ENCODE assay signal across 24 mouse cellular contexts in genomic region chr19:47907596-47907995, GRCm38 (mm10). TPM values are rescaled to one million over a fixed set of nuclear protein-coding genes. Genes with fewer than 3 reads are reported as not detected.
A peak's percentile ranks its signal among the peaks of the same experiment; 100 is the strongest.
DNase-seq lines count a peak whose midpoint lies in the region; ATAC-seq and TF ChIP-seq lines count a peak whose summit lies in the region.
"Had no signal": no experiment of that assay in that cellular context is flagged by ENCODE, and none has a peak within 500 bp of the region (broad histone marks: within the 10 kb centered on the region; RNA-seq: fewer than 3 reads in every experiment).

No protein-coding gene starts in this region.

- TF ChIP-seq EP300 in liver, postnatal 0 days (IDR thresholded peaks at IDR 0.05; ENCODE audit: low read depth), result peak; percentile 43; the same call in 1 of the 2 replicates

- 91% methylated on average over 9 of the region's 9 CpGs for WGBS in hindbrain, embryonic 10.5 days
- 95% methylated on average over 9 of the region's 9 CpGs for WGBS in hindbrain, embryonic 13.5 days
- 84% methylated on average over 9 of the region's 9 CpGs for WGBS in liver, postnatal 0 days (ENCODE audit: insufficient replicate concordance)
- WGBS in kidney, embryonic 16.5 days, result 84% methylated on average over 9 of the region's 9 CpGs

- peaks cover 28% of the 10 kb centered on the region for H3K36me3 ChIP-seq in hindbrain, embryonic 10.5 days
- no peaks in the 10 kb centered on the region for H3K36me3 ChIP-seq in hindbrain, embryonic 13.5 days
- peaks cover 4% of the 10 kb centered on the region; the same call in 1 of the 2 replicates for H3K36me3 ChIP-seq in liver, postnatal 0 days (replicated peaks; ENCODE audit: insufficient read depth, low read length)
- H3K36me3 ChIP-seq in kidney, embryonic 16.5 days (ENCODE audit: insufficient read depth, low read length), result no peaks in the 10 kb centered on the region
- H3K36me3 ChIP-seq: embryonic facial prominence, embryonic 15.5 days; forebrain, embryonic 15.5 days; lung, embryonic 15.5 days; neural tube, embryonic 15.5 days had no signal

- TF ChIP-seq CTCF in liver, postnatal 0 days (IDR thresholded peaks at IDR 0.05; ENCODE audit: low read depth), result no peak

- no peak overlapping the region for H3K9ac ChIP-seq in hindbrain, embryonic 13.5 days
- no peak overlapping the region for H3K9ac ChIP-seq in liver, postnatal 0 days (replicated peaks)
- H3K9ac ChIP-seq in kidney, embryonic 16.5 days (replicated peaks; ENCODE audit: low read length), result no peak overlapping the region
- H3K9ac ChIP-seq: embryonic facial prominence, embryonic 15.5 days; forebrain, embryonic 15.5 days; lung, embryonic 15.5 days; neural tube, embryonic 15.5 days had no signal

- no peaks in the 10 kb centered on the region for H3K27me3 ChIP-seq in hindbrain, embryonic 10.5 days (ENCODE audit: insufficient read depth, poor library complexity, severe bottlenecking)
- no peaks in the 10 kb centered on the region for H3K27me3 ChIP-seq in hindbrain, embryonic 13.5 days
- no peaks in the 10 kb centered on the region for H3K27me3 ChIP-seq in liver, postnatal 0 days (ENCODE audit: insufficient read depth, low read length)
- H3K27me3 ChIP-seq in kidney, embryonic 16.5 days (ENCODE audit: insufficient read depth, low read length), result no peaks in the 10 kb centered on the region
- H3K27me3 ChIP-seq: embryonic facial prominence, embryonic 15.5 days; forebrain, embryonic 15.5 days; liver, embryonic 13.5 days; lung, embryonic 15.5 days; neural tube, embryonic 15.5 days had no signal

- H3K4me2 ChIP-seq in hindbrain, embryonic 13.5 days, result no peak overlapping the region
- no peak overlapping the region for H3K4me2 ChIP-seq in liver, postnatal 0 days (ENCODE audit: low read depth, low read length)
- H3K4me2 ChIP-seq in kidney, embryonic 16.5 days (replicated peaks; ENCODE audit: low read depth, low read length), result no peak overlapping the region
- H3K4me2 ChIP-seq: embryonic facial prominence, embryonic 15.5 days; forebrain, embryonic 15.5 days; heart, embryonic 11.5 days; lung, embryonic 15.5 days; neural tube, embryonic 15.5 days had no signal

- ATAC-seq in hindbrain, embryonic 13.5 days (ENCODE audit: low FRiP score), result no peak
- ATAC-seq in liver, postnatal 0 days, result 0 out of 2 replicates have a peak, but pooled peaks have one; percentile 13
- ATAC-seq in kidney, embryonic 16.5 days (ENCODE audit: low FRiP score, low TSS enrichment), result 0 out of 2 replicates have a peak, but pooled peaks have one; percentile 11
- ATAC-seq: activated CD4-positive, CD25-positive, alpha-beta regulatory T cell, adult 4 months; forebrain, embryonic 15.5 days; hindbrain, postnatal 0 days; intestine, embryonic 16.5 days had no signal

- DNase-seq in hindbrain, embryonic 10.5 days (ENCODE audit: low spot score), result no peak
- no peak for DNase-seq in liver, postnatal 0 days
- DNase-seq in liver, result no peak
- peak; percentile 58 to 88 for DNase-seq in kidney, postnatal 25 days
- DNase-seq in cerebellum, postnatal 14 days, result no peak
- DNase-seq: cerebellum, adult 8-10 months; layer of hippocampus, postnatal 36 days; liver, embryonic 13.5 days; lung, postnatal 4 days; thymus, adult 18-20 months; thymus, postnatal 36 days had no signal

- H3K4me1 ChIP-seq in hindbrain, embryonic 10.5 days (replicated peaks), result peaks cover 57% of the 10 kb centered on the region
- H3K4me1 ChIP-seq in hindbrain, embryonic 13.5 days (replicated peaks), result peaks cover 50% of the 10 kb centered on the region
- H3K4me1 ChIP-seq in liver, postnatal 0 days (ENCODE audit: insufficient read depth), result peaks cover 18% of the 10 kb centered on the region
- peaks cover 44% of the 10 kb centered on the region for H3K4me1 ChIP-seq in kidney, embryonic 16.5 days (ENCODE audit: insufficient read depth, low read length)

- 0 out of 2 replicates have a peak overlapping the region, but pooled peaks have one; percentile 50 for H3K27ac ChIP-seq in hindbrain, embryonic 10.5 days
- no peak overlapping the region for H3K27ac ChIP-seq in hindbrain, embryonic 13.5 days
- no peak overlapping the region for H3K27ac ChIP-seq in liver, postnatal 0 days (ENCODE audit: low read depth)
- no peak overlapping the region for H3K27ac ChIP-seq in kidney, embryonic 16.5 days (ENCODE audit: low read length)
- H3K27ac ChIP-seq: forebrain, embryonic 15.5 days; hindbrain, postnatal 0 days; layer of hippocampus, adult 2 months; liver, embryonic 13.5 days; lung, embryonic 15.5 days; neural tube, embryonic 15.5 days had no signal

- no peaks in the 10 kb centered on the region for H3K9me3 ChIP-seq in hindbrain, embryonic 10.5 days
- H3K9me3 ChIP-seq in hindbrain, embryonic 13.5 days, result no peaks in the 10 kb centered on the region
- H3K9me3 ChIP-seq in liver, postnatal 0 days (ENCODE audit: low read length), result no peaks in the 10 kb centered on the region
- H3K9me3 ChIP-seq in kidney, embryonic 16.5 days (ENCODE audit: low read length), result no peaks in the 10 kb centered on the region
- H3K9me3 ChIP-seq: embryonic facial prominence, embryonic 15.5 days; forebrain, embryonic 15.5 days; liver, embryonic 13.5 days; lung, embryonic 15.5 days; neural tube, embryonic 15.5 days had no signal

- no peak overlapping the region for H3K4me3 ChIP-seq in hindbrain, embryonic 10.5 days
- H3K4me3 ChIP-seq in hindbrain, embryonic 13.5 days, result no peak overlapping the region
- H3K4me3 ChIP-seq in liver, postnatal 0 days (ENCODE audit: low read depth, low read length), result no peak overlapping the region
- H3K4me3 ChIP-seq in kidney, embryonic 16.5 days (ENCODE audit: low read length), result no peak overlapping the region
- H3K4me3 ChIP-seq: embryonic facial prominence, embryonic 15.5 days; forebrain, embryonic 15.5 days; layer of hippocampus, adult 2 months; liver, embryonic 13.5 days; lung, embryonic 15.5 days; neural tube, embryonic 15.5 days had no signal

RNA-seq across cellular contexts. Expression of gene Cfap43, which starts 11.5 kb away (rescaled TPM):
- 0.07 and 1.0 TPM in 2 replicates for polyA plus RNA-seq in hindbrain, embryonic 10.5 days (2016; fragmentation: Nextera tagmentation; extraction: Ambion mirVana)
- 1.6 and 2.2 TPM in 2 replicates for polyA plus RNA-seq in hindbrain, embryonic 13.5 days (2015; fragmentation: Nextera tagmentation; extraction: Ambion mirVana)
- 0.05 TPM in 1 of 2 replicates, not detected in the other for polyA plus RNA-seq in liver, postnatal 0 days (2015; fragmentation: Nextera tagmentation; extraction: Ambion mirVana)
- 0.04 and 0.05 TPM in 2 replicates for polyA plus RNA-seq in kidney, embryonic 16.5 days (2015; fragmentation: Nextera tagmentation; extraction: Ambion mirVana)
- polyA plus RNA-seq: heart, embryonic 11.5 days; small intestine, adult 2 months had no signal

RNA-seq across cellular contexts. Expression of gene Itprip, which starts 11.5 kb away (rescaled TPM):
- polyA plus RNA-seq in hindbrain, embryonic 10.5 days (2016; fragmentation: Nextera tagmentation; extraction: Ambion mirVana), result 20.7 and 21.9 TPM in 2 replicates
- 6.9 and 7.8 TPM in 2 replicates for polyA plus RNA-seq in hindbrain, embryonic 13.5 days (2015; fragmentation: Nextera tagmentation; extraction: Ambion mirVana)
- 2.4 and 2.8 TPM in 2 replicates for polyA plus RNA-seq in liver, postnatal 0 days (2015; fragmentation: Nextera tagmentation; extraction: Ambion mirVana)
- polyA plus RNA-seq in kidney, embryonic 16.5 days (2015; fragmentation: Nextera tagmentation; extraction: Ambion mirVana), result 20.5 and 21.0 TPM in 2 replicates

RNA-seq across cellular contexts. Expression of gene Cfap58, which starts 29.9 kb away (rescaled TPM):
- 0.41 TPM in 1 of 2 replicates, not detected in the other for polyA plus RNA-seq in hindbrain, embryonic 10.5 days (2016; fragmentation: Nextera tagmentation; extraction: Ambion mirVana)
- polyA plus RNA-seq in hindbrain, embryonic 13.5 days (2015; fragmentation: Nextera tagmentation; extraction: Ambion mirVana), result 0.78 and 1.3 TPM in 2 replicates
- not detected in 2 replicates for polyA plus RNA-seq in liver, postnatal 0 days (2015; fragmentation: Nextera tagmentation; extraction: Ambion mirVana)
- polyA plus RNA-seq in kidney, embryonic 16.5 days (2015; fragmentation: Nextera tagmentation; extraction: Ambion mirVana), result 0.06 TPM in 2 replicates
- polyA plus RNA-seq: C2C12; intestine, embryonic 16.5 days; liver, embryonic 13.5 days; small intestine, adult 2 months had no signal

RNA-seq across cellular contexts. Expression of gene Gsto2, which starts 42.3 kb away (rescaled TPM):
- 1.6 and 1.8 TPM in 2 replicates for polyA plus RNA-seq in hindbrain, embryonic 10.5 days (2016; fragmentation: Nextera tagmentation; extraction: Ambion mirVana)
- polyA plus RNA-seq in hindbrain, embryonic 13.5 days (2015; fragmentation: Nextera tagmentation; extraction: Ambion mirVana), result 1.1 and 1.8 TPM in 2 replicates
- 0.25 and 0.39 TPM in 2 replicates for polyA plus RNA-seq in liver, postnatal 0 days (2015; fragmentation: Nextera tagmentation; extraction: Ambion mirVana)
- polyA plus RNA-seq in kidney, embryonic 16.5 days (2015; fragmentation: Nextera tagmentation; extraction: Ambion mirVana), result 1.1 and 1.4 TPM in 2 replicates
- polyA plus RNA-seq: small intestine, adult 2 months had no signal

RNA-seq across cellular contexts. Expression of gene Gsto1, which starts 52.8 kb away (rescaled TPM):
- 109 and 115 TPM in 2 replicates for polyA plus RNA-seq in hindbrain, embryonic 10.5 days (2016; fragmentation: Nextera tagmentation; extraction: Ambion mirVana)
- polyA plus RNA-seq in hindbrain, embryonic 13.5 days (2015; fragmentation: Nextera tagmentation; extraction: Ambion mirVana), result 117 and 118 TPM in 2 replicates
- 151 and 198 TPM in 2 replicates for polyA plus RNA-seq in liver, postnatal 0 days (2015; fragmentation: Nextera tagmentation; extraction: Ambion mirVana)
- 130 and 134 TPM in 2 replicates for polyA plus RNA-seq in kidney, embryonic 16.5 days (2015; fragmentation: Nextera tagmentation; extraction: Ambion mirVana)

Comparison
In these comparisons a context has a peak if more than half of its experiments do, and no peak if none do; other contexts are left out.
1. DNase-seq: peak in kidney, postnatal 25 days (2 of 2); none in hindbrain, embryonic 10.5 days (single experiment), liver, postnatal 0 days (single experiment), liver (single experiment) and cerebellum, postnatal 14 days (0 of 2).